Mouse (Mus musculus) right cerebral cortex, postnatal 10 days (tissue): ENCODE measurements around the gene Senp8.
"Not testable (repeated sequence)": the region's sequence is repeated elsewhere in the genome, so short reads cannot be mapped to it uniquely, and the experiment has no call there.

ENCODE experiments used
- DNase-seq, 2 experiments: peaks; one replicate each; pipeline ENCODE4 v3.0.0; 2021; ENCODE audit warnings: low spot score in 2 of 2

The Senp8 gene

GRCm38 (mm10) chr9:59750267-59751065, at the start of gene Senp8, which contains the start of gene Myo9a:
Senp8 (minus strand) TSS chr9:59750710.
Myo9a (plus strand) TSS chr9:59750896.
- peak; percentile 99 to 100 for DNase-seq

DNA sequence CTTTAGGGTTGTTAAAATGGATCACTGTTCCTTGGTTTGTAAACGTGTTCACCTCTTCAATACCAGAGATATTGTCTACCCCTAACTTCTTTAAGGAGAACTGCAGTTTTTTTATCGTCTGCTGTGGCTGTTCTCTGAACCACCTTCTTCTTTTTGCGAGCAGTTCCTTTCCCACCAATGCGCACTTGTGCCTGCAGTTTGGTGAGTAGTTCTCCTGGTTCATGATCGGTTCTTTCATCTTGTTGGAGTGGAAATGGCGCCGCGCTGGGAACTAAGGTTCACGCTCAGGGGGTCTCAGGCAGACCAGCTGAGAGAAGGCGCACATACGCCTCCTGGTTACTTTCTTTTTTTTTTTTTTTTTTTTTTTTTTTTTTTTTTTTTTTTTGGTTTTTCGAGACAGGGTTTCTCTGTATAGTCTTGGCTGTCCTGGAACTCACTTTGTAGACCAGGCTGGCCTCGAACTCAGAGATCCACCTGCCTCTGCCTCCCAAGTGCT, 16.5 kb upstream of the Senp8 start:
- not testable (repeated sequence) for DNase-seq

- DNase-seq = no peak
Measured at GRCm38 (mm10) chr9:59760515-59760914, 10.0 kb upstream of the Senp8 start.

GRCm38 (mm10) chr9:59757016-59757415, 6.5 kb upstream of the Senp8 start:
- DNase-seq = not testable (repeated sequence)

- DNase-seq = no peak
Measured at GRCm38 (mm10) chr9:59755199-59755598, 4.7 kb upstream of the Senp8 start.

GRCm38 (mm10) chr9:59751966-59752365, 1.5 kb upstream of the Senp8 start:
- DNase-seq = no peak

- peak; percentile 74 to 81 for DNase-seq
Measured at GRCm38 (mm10) chr9:59751066-59751581, 614 bp upstream of the Senp8 start.

DNA sequence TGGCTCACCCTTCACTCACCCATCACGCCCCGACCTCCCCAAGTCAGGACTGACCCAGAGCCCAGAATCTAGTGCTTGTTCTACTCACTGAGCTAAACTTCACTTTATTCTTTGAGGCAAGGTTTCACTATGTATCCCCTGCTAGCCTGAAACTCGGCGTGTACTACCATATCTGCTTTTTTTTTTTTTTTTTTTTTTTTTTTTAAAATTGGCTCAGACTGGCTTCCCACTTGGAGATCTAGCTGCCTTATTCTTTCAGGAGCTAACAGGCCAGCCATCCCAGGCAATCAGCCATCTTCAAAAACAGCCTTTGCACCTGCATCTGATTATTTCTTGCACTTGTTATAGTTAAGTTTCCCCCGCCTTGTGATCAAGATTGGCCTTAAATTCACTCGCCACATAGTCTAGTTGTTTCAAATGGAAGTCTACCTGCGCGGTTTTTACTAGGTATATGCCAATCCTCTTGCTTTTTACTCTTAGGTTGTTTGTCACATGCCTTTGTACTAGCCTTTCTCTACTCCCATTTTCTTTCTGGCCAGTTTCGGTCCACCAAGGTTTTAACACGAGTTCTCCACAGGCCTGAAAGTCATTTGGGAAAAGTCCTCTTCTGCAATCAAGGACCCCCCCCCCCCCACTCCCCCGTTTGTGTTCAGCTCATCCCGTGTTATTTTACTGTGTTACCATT, 787 bp downstream of the Senp8 start:
- no peak for DNase-seq

GRCm38 (mm10) chr9:59748969-59749368, 1.5 kb downstream of the Senp8 start:
- DNase-seq = peak; percentile 35 to 37

- DNase-seq = no peak
Measured at GRCm38 (mm10) chr9:59748387-59748786, 2.1 kb downstream of the Senp8 start.

DNA sequence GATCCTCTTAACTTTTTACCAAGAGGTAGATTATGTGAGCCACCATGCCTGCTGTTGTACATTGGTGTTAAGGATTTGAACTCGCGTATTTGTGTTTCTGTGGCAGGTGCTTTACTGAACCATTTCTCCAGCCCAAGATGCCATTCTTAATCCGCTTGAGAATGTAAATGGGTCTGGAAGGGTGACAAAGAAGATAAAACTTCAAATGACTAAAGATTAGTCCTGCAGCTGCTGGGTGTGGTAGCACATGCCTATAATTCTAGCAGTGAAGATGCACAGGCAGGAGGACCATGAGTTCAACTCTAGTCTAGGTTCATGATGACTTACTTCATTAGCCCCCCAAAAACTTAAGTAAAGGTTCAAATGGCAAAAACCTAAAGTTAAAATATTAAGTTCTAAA, 6.6 kb downstream of the Senp8 start:
- no peak for DNase-seq

DNA sequence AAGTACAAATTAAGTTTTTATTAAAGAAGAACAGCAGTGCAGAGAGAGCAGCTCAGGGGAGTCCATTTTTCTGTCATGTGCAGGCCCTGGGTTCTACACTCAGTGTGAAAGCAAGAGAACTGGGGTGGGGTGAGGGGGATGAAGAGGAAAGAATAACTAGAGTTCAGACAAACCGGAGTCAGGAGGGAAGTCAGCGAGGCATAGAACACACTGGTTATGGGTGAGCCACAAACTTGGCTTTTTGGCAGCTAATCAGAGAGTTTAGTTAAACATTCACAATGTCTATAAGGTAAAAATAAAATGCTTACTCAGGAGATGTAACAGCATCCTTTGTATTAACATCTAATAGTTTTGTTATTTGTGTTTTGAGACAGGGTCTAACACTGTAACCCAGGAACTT, 9.9 kb downstream of the Senp8 start:
- no peak for DNase-seq

DNA sequence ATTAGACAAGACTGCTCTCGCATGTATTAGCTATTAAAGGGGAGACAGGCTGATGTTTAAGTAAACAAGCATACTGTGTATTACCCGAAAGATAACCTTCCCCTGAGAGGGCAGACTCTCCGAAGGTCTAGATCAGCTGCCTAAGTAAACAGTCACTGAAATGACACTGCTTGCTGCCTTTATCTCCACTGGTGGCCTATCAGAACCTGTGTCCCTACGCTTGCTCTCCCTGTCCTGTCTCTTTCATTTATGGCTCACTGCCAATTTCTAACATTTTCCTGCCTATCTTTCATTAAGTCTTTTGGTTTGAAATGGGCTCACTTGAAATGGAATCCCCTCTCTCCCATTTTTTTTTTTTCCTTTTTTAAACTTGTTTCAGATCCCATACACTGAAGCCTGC, 15.1 kb downstream of the Senp8 start:
- DNase-seq = no peak

DNA sequence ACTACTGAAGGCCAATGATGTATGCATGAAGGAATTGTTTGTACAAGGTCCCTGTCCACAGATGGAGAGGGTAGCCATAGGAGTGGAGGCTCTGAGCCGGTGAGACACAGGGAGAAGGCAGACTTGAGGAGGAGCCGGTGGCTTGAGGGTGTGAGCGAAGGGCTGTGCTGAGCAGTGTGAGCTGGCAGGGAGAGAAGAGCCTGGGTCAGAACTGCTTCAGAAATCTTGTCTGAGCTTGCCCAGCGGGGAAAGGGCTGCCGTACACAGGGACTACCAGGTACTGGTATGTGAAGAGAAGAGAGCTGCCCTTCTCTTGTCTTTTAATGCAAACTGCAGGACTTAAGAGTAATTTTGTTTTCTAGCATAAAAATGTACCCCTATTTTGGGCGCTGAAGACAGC, 17.4 kb downstream of the Senp8 start:
- no peak for DNase-seq

GRCm38 (mm10) chr9:59731136-59731535, 19.4 kb downstream of the Senp8 start:
- no peak for DNase-seq

GRCm38 (mm10) chr9:59727569-59728286, 22.8 kb downstream of the Senp8 start:
- no peak for DNase-seq

GRCm38 (mm10) chr9:59725515-59725914, 25.0 kb downstream of the Senp8 start:
- no peak for DNase-seq

GRCm38 (mm10) chr9:59723791-59724442, 26.6 kb downstream of the Senp8 start:
- peak; percentile 61 to 63 for DNase-seq

DNA sequence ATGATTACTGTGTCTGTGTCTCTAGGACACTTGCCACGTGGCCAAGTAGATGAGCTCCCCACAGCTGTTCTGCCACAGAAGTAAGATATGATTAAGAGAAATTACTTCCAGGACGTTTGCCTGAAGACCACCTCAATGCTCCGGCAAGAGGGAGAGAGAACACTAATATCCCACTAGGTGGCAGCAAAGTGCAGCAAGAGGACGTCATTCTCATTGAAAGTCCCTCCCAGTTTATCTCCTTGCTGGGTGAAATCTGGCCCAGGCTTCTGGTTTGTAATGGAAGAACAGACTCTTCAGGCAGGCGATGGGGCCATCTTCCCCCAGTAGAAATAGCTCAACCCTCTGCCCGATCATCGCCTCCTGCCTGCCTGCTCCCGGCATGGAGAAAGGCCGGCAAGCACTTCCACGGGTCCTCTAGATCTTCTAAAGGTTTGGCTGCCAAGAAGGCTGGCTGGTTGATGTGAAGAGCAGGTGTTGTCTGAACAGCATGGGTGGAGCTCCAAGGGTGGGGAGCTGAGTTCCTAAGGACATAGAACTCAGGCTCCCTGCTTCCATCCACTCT, 27.3 kb downstream of the Senp8 start:
- DNase-seq = peak; percentile 84 to 86

GRCm38 (mm10) chr9:59721144-59721543, 29.4 kb downstream of the Senp8 start:
- no peak for DNase-seq

- no peak for DNase-seq
Measured at GRCm38 (mm10) chr9:59718237-59718636, 32.3 kb downstream of the Senp8 start.
